Mouse (Mus musculus): ENCODE measurements around the gene Crabp2. TPM values are rescaled to one million over a fixed set of nuclear protein-coding genes. Genes with fewer than 3 reads are reported as not detected.

The Crabp2 gene
- total and polyA plus RNA-seq, 2 experiments from 2014 or later: 28.6 to 46.3 TPM

- Histone ChIP-seq H3K27me3 (ENCODE audit: insufficient read depth, low read length) (no peaks in the 10 kb centered on the region), H3K9me3 (ENCODE audit: low read length) (no peaks in the 10 kb centered on the region), H3K27ac (peak within 1 kb of the TSS; percentile 92), H3K4me1 (ENCODE audit: insufficient read depth, low read length) (peaks cover 32% of the 10 kb centered on the region), H3K9ac (replicated peaks; ENCODE audit: low read length) (peak within 1 kb of the TSS; percentile 92), H3K36me3 (ENCODE audit: insufficient read depth, low read length) (no peaks in the 10 kb centered on the region), H3K4me2 (ENCODE audit: low read depth, low read length) (peak within 1 kb of the TSS; percentile 95), H3K4me3 (ENCODE audit: low read length) (peak within 1 kb of the TSS; percentile 95)
- 4% methylated on average over 46 of the region's 57 CpGs for WGBS
- peak; percentile 97 for ATAC-seq
- peak; percentile 98 for DNase-seq (ENCODE audit: low spot score)
- TF ChIP-seq CTCF (IDR thresholded peaks at IDR 0.05; ENCODE audit: low read depth): peak; percentile 46
Observed at GRCm38 (mm10) chr3:87905880-87906485, 42.5 kb upstream of the Crabp2 start, which contains the start of gene Hdgf. TSS of gene Hdgf (plus strand) at chr3:87906321.

- DNase-seq (ENCODE audit: low spot score) (no peak), ATAC-seq (peak; percentile 8; the same call in 1 of the 2 replicates)
- WGBS: under 1% methylated on average over 40 of the region's 47 CpGs
- TF ChIP-seq CTCF (IDR thresholded peaks at IDR 0.05; ENCODE audit: low read depth): no peak
- H3K4me3 ChIP-seq (ENCODE audit: low read length): peak overlapping the region; percentile 95
- H3K27me3 ChIP-seq (ENCODE audit: insufficient read depth, low read length): no peaks in the 10 kb centered on the region
- H3K27ac ChIP-seq: peak overlapping the region; percentile 92
- H3K9ac ChIP-seq (replicated peaks; ENCODE audit: low read length): peak overlapping the region; percentile 92
- H3K36me3 ChIP-seq (ENCODE audit: insufficient read depth, low read length): no peaks in the 10 kb centered on the region
- no peaks in the 10 kb centered on the region for H3K9me3 ChIP-seq (ENCODE audit: low read length)
- peaks cover 32% of the 10 kb centered on the region for H3K4me1 ChIP-seq (ENCODE audit: insufficient read depth, low read length)
- H3K4me2 ChIP-seq (ENCODE audit: low read depth, low read length): peak overlapping the region; percentile 95
Observed at GRCm38 (mm10) chr3:87906601-87906980, 41.9 kb upstream of the Crabp2 start.

GRCm38 (mm10) chr3:87906981-87907857 lies 41.2 kb upstream of the Crabp2 start:
- H3K36me3 ChIP-seq (ENCODE audit: insufficient read depth, low read length): no peaks in the 10 kb centered on the region
- peak overlapping the region; percentile 92 for H3K9ac ChIP-seq (replicated peaks; ENCODE audit: low read length)
- DNase-seq (ENCODE audit: low spot score) (peak; percentile 42), ATAC-seq (no peak)
- H3K27ac ChIP-seq: peak overlapping the region; percentile 92
- H3K9me3 ChIP-seq (ENCODE audit: low read length): no peaks in the 10 kb centered on the region
- peak overlapping the region; percentile 95 for H3K4me3 ChIP-seq (ENCODE audit: low read length)
- H3K4me1 ChIP-seq (ENCODE audit: insufficient read depth, low read length): peaks cover 32% of the 10 kb centered on the region
- TF ChIP-seq CTCF (IDR thresholded peaks at IDR 0.05; ENCODE audit: low read depth): no peak
- 1% methylated on average over 26 of the region's 27 CpGs for WGBS
- H3K4me2 ChIP-seq (ENCODE audit: low read depth, low read length): peak overlapping the region; percentile 95
- H3K27me3 ChIP-seq (ENCODE audit: insufficient read depth, low read length): no peaks in the 10 kb centered on the region

- Histone ChIP-seq H3K27me3 (ENCODE audit: insufficient read depth, low read length) (no peaks in the 10 kb centered on the region), H3K4me1 (ENCODE audit: insufficient read depth, low read length) (peaks cover 32% of the 10 kb centered on the region), H3K9me3 (ENCODE audit: low read length) (no peaks in the 10 kb centered on the region), H3K4me2 (ENCODE audit: low read depth, low read length) (peak overlapping the region; percentile 95), H3K36me3 (ENCODE audit: insufficient read depth, low read length) (no peaks in the 10 kb centered on the region), H3K9ac (replicated peaks; ENCODE audit: low read length) (peak overlapping the region; percentile 92; the same call in 1 of the 2 replicates), H3K4me3 (ENCODE audit: low read length) (peak overlapping the region; percentile 95), H3K27ac (no peak overlapping the region)
- no peak for ATAC-seq
- no peak for DNase-seq (ENCODE audit: low spot score)
- 16% methylated on average over 1 of the region's 1 CpGs for WGBS
- no peak for TF ChIP-seq CTCF (IDR thresholded peaks at IDR 0.05; ENCODE audit: low read depth)
Observed at GRCm38 (mm10) chr3:87907906-87908305, 40.6 kb upstream of the Crabp2 start.

GRCm38 (mm10) chr3:87909381-87909780 lies 39.1 kb upstream of the Crabp2 start:
- Histone ChIP-seq H3K27ac (peak overlapping the region; percentile 86), H3K4me2 (ENCODE audit: low read depth, low read length) (peak overlapping the region; percentile 62; the same call in 1 of the 2 replicates), H3K9ac (replicated peaks; ENCODE audit: low read length) (no peak overlapping the region)

GRCm38 (mm10) chr3:87909874-87910273 lies 38.6 kb upstream of the Crabp2 start:
- H3K4me1 ChIP-seq (ENCODE audit: insufficient read depth, low read length): peaks cover 32% of the 10 kb centered on the region
- DNase-seq (ENCODE audit: low spot score) (peak; percentile 25), ATAC-seq (no peak)
- no peak for TF ChIP-seq CTCF (IDR thresholded peaks at IDR 0.05; ENCODE audit: low read depth)
- peak overlapping the region; percentile 37 for H3K4me3 ChIP-seq (ENCODE audit: low read length)
- peaks cover 11% of the 10 kb centered on the region for H3K36me3 ChIP-seq (ENCODE audit: insufficient read depth, low read length)
- no peaks in the 10 kb centered on the region for H3K27me3 ChIP-seq (ENCODE audit: insufficient read depth, low read length)
- H3K9me3 ChIP-seq (ENCODE audit: low read length): no peaks in the 10 kb centered on the region
- peak overlapping the region; percentile 38; the same call in 1 of the 2 replicates for H3K9ac ChIP-seq (replicated peaks; ENCODE audit: low read length)
- peak overlapping the region; percentile 86 for H3K27ac ChIP-seq
- H3K4me2 ChIP-seq (ENCODE audit: low read depth, low read length): peak overlapping the region; percentile 62
- WGBS: 6% methylated on average over 4 of the region's 4 CpGs

More at GRCm38 (mm10) chr3:87909381-87909780, 39.1 kb upstream of the Crabp2 start:
- Histone ChIP-seq H3K4me1 (ENCODE audit: insufficient read depth, low read length) (peaks cover 32% of the 10 kb centered on the region), H3K9me3 (ENCODE audit: low read length) (no peaks in the 10 kb centered on the region), H3K27me3 (ENCODE audit: insufficient read depth, low read length) (no peaks in the 10 kb centered on the region), H3K36me3 (ENCODE audit: insufficient read depth, low read length) (peaks cover 6% of the 10 kb centered on the region), H3K4me3 (ENCODE audit: low read length) (no peak overlapping the region)
- TF ChIP-seq CTCF (IDR thresholded peaks at IDR 0.05; ENCODE audit: low read depth): no peak
- WGBS: 85% methylated on average over 2 of the region's 2 CpGs
- ATAC-seq: no peak
- no peak for DNase-seq (ENCODE audit: low spot score)

All from hindbrain, postnatal 0 days (tissue).